Mouse (Mus musculus): ENCODE measurements at regions not wholly inside any gene's neighbourhood (a gene's known extent, or its start where the extent isn't known, plus 50 kb on each side); places are given as distances from the start of the nearest gene placed in this dataset.
"Not testable (repeated sequence)": the region's sequence is repeated elsewhere in the genome, so short reads cannot be mapped to it uniquely, and the experiment has no call there.

GRCm38 (mm10) chr1:193539261-193539660, 169.2 kb upstream of the Camk1g start:
- no peak for DNase-seq (ENCODE audit: low spot score in 2 of 2)

GRCm38 (mm10) chr1:193538425-193538824, 168.3 kb upstream of the Camk1g start:
- no peak for DNase-seq (ENCODE audit: low spot score in 2 of 2)

- DNase-seq (ENCODE audit: low spot score in 2 of 2), result no peak
These were observed 167.5 kb upstream of the Camk1g start for GRCm38 (mm10) chr1:193537616-193538015.

- no peak for DNase-seq (ENCODE audit: low spot score in 2 of 2)
These were observed 166.5 kb upstream of the Camk1g start for GRCm38 (mm10) chr1:193536552-193536951.

GRCm38 (mm10) chr1:193534449-193534848, 164.4 kb upstream of the Camk1g start:
- DNase-seq (ENCODE audit: low spot score in 2 of 2), result no peak

GRCm38 (mm10) chr1:193526501-193526900, 156.4 kb upstream of the Camk1g start:
- DNase-seq (ENCODE audit: low spot score in 2 of 2), result no peak

- DNase-seq (ENCODE audit: low spot score in 2 of 2), result no peak
These were observed 151.9 kb upstream of the Camk1g start for GRCm38 (mm10) chr1:193522007-193522406.

GRCm38 (mm10) chr1:193518840-193519239, 148.7 kb upstream of the Camk1g start:
- no peak for DNase-seq (ENCODE audit: low spot score in 2 of 2)

GRCm38 (mm10) chr1:193517968-193518367, 147.9 kb upstream of the Camk1g start:
- no peak for DNase-seq (ENCODE audit: low spot score in 2 of 2)

- no peak for DNase-seq (ENCODE audit: low spot score in 2 of 2)
These were observed 147.2 kb upstream of the Camk1g start for GRCm38 (mm10) chr1:193517293-193517692.

GRCm38 (mm10) chr1:193516395-193516794, 146.3 kb upstream of the Camk1g start:
- DNase-seq (ENCODE audit: low spot score in 2 of 2), result no peak

GRCm38 (mm10) chr1:193513929-193514710, 144.0 kb upstream of the Camk1g start:
- no peak for DNase-seq (ENCODE audit: low spot score in 2 of 2)

- DNase-seq (ENCODE audit: low spot score in 2 of 2), result no peak
These were observed 140.1 kb upstream of the Camk1g start for GRCm38 (mm10) chr1:193510066-193510793.

GRCm38 (mm10) chr1:193508271-193508670, 138.2 kb upstream of the Camk1g start:
- no peak for DNase-seq (ENCODE audit: low spot score in 2 of 2)

GRCm38 (mm10) chr1:193506991-193507390, 136.9 kb upstream of the Camk1g start:
- DNase-seq (ENCODE audit: low spot score in 2 of 2), result no peak

- DNase-seq (ENCODE audit: low spot score in 2 of 2), result no peak
These were observed 135.3 kb upstream of the Camk1g start for GRCm38 (mm10) chr1:193505381-193505780.

- no peak for DNase-seq (ENCODE audit: low spot score in 2 of 2)
These were observed 134.5 kb upstream of the Camk1g start for GRCm38 (mm10) chr1:193504611-193505010.

- peak; percentile 67 to 80 for DNase-seq (ENCODE audit: low spot score in 2 of 2)
These were observed 133.7 kb upstream of the Camk1g start for GRCm38 (mm10) chr1:193503624-193504325.

- no peak for DNase-seq (ENCODE audit: low spot score in 2 of 2)
These were observed 126.4 kb upstream of the Camk1g start for GRCm38 (mm10) chr1:193496265-193497183.

GRCm38 (mm10) chr1:193488039-193488438, 117.9 kb upstream of the Camk1g start:
- DNase-seq (ENCODE audit: low spot score in 2 of 2), result no peak

GRCm38 (mm10) chr1:193486668-193487067, 116.6 kb upstream of the Camk1g start:
- DNase-seq (ENCODE audit: low spot score in 2 of 2), result not testable (repeated sequence)
